Mouse (Mus musculus) MEL (cell line): ENCODE data around the gene Slc47a1.

ENCODE experiments used
- CTCF ChIP-seq, 3 experiments: IDR thresholded peaks in 2 of 3; conservative IDR thresholded peaks in 1 of 3; 2 replicates each; pipeline ENCODE4 v1.5.1; 2011 to 2012; ENCODE audit warnings: low read length in 3 of 3, low read depth in 2 of 3, mild to moderate bottlenecking in 2 of 3, improper control_type of control experiment in 1 of 3, inconsistent platforms in 1 of 3, mixed read lengths in 1 of 3, moderate library complexity in 1 of 3; ENCODE audit not compliant: control insufficient read depth in 1 of 3, insufficient read depth in 1 of 3, poor library complexity in 1 of 3, severe bottlenecking in 1 of 3
- E2F4 ChIP-seq: IDR thresholded peaks from 2 replicates; pipeline ENCODE4 v1.6.1; 2011; ENCODE audit warnings: low read depth, low read length, improper control_type of control experiment, borderline replicate concordance
- ELF1 ChIP-seq: IDR thresholded peaks from 2 replicates; pipeline ENCODE4 v1.6.1; 2014; ENCODE audit warnings: low read depth, mild to moderate bottlenecking, inconsistent platforms, low read length, improper control_type of control experiment, moderate library complexity
- ETS1 ChIP-seq: IDR thresholded peaks from 2 replicates; pipeline ENCODE4 v1.6.1; 2012; ENCODE audit warnings: low read depth, mild to moderate bottlenecking, inconsistent platforms, low read length, improper control_type of control experiment, moderate library complexity
- POLR2A ChIP-seq, 2 experiments: IDR thresholded peaks; 2 replicates each; pipeline ENCODE4 v1.6.1; 2011 to 2012; ENCODE audit warnings: low read length in 2 of 2, mild to moderate bottlenecking in 2 of 2, control low read depth in 1 of 2, improper control_type of control experiment in 1 of 2, low read depth in 1 of 2, moderate library complexity in 1 of 2; ENCODE audit not compliant: control insufficient read depth in 1 of 2, insufficient read depth in 1 of 2, poor library complexity in 1 of 2

- no peak for TF ChIP-seq CTCF (IDR thresholded peaks at IDR 0.05 in 2 of 3, conservative IDR thresholded peaks at IDR 0.05 in 1 of 3; ENCODE audit: control insufficient read depth in 1 of 3, insufficient read depth in 1 of 3, low read depth in 2 of 3, low read length in 3 of 3, poor library complexity in 1 of 3, severe bottlenecking in 1 of 3)
- no peak for TF ChIP-seq POLR2A (IDR thresholded peaks at IDR 0.05; ENCODE audit: control insufficient read depth in 1 of 2, insufficient read depth in 1 of 2, low read depth in 1 of 2, low read length in 2 of 2, poor library complexity in 1 of 2)
- TF ChIP-seq E2F4: no peak
- no peak for TF ChIP-seq ELF1
- no peak for TF ChIP-seq ETS1
Observed at GRCm38 (mm10) chr11:61319233-61319922, 58.8 kb downstream of the Slc47a1 start.
